Comparison of ENCODE assay signal across 13 mouse cellular contexts in genomic region chr3:87959371-87959770, GRCm38 (mm10). TPM values are rescaled to one million over a fixed set of nuclear protein-coding genes. Genes with fewer than 3 reads are reported as not detected.
DNase-seq lines count a peak whose midpoint lies in the region; ATAC-seq and TF ChIP-seq lines count a peak whose summit lies in the region.
"Had no signal": no experiment of that assay in that cellular context is flagged by ENCODE, and none has a peak within 500 bp of the region (broad histone marks: within the 10 kb centered on the region; RNA-seq: fewer than 3 reads in every experiment).

No protein-coding gene starts in this region.

- no peaks in the 10 kb centered on the region for H3K27me3 ChIP-seq in forebrain, embryonic 12.5 days
- no peaks in the 10 kb centered on the region for H3K27me3 ChIP-seq in forebrain, postnatal 0 days (ENCODE audit: insufficient read depth, low read length)
- H3K27me3 ChIP-seq in kidney, postnatal 0 days (ENCODE audit: insufficient read depth, low read length) = no peaks in the 10 kb centered on the region
- H3K27me3 ChIP-seq in neural tube, embryonic 13.5 days = no peaks in the 10 kb centered on the region
- H3K27me3 ChIP-seq: hindbrain, embryonic 15.5 days had no signal

- TF ChIP-seq POLR2A in embryonic fibroblast, embryonic 13.5 days (IDR thresholded peaks at IDR 0.05; ENCODE audit: low read depth, low read length) = no peak

- H3K4me1 ChIP-seq in forebrain, embryonic 12.5 days = peaks cover 31% of the 10 kb centered on the region
- H3K4me1 ChIP-seq in forebrain, postnatal 0 days (ENCODE audit: insufficient read depth) = peaks cover 7% of the 10 kb centered on the region; the same call in 1 of the 2 replicates
- H3K4me1 ChIP-seq in kidney, postnatal 0 days (replicated peaks; ENCODE audit: insufficient read depth, low read length) = no peaks in the 10 kb centered on the region; the same call in 1 of the 2 replicates
- H3K4me1 ChIP-seq in embryonic fibroblast, embryonic 13.5 days (ENCODE audit: control insufficient read depth, insufficient read depth, low read length) = peaks cover 11% of the 10 kb centered on the region; the same call in 1 of the 2 replicates
- peaks cover 29% of the 10 kb centered on the region for H3K4me1 ChIP-seq in neural tube, embryonic 13.5 days (replicated peaks)

- no peak overlapping the region for H3K4me3 ChIP-seq in forebrain, embryonic 12.5 days (replicated peaks)
- H3K4me3 ChIP-seq in forebrain, postnatal 0 days (ENCODE audit: low read depth, low read length) = no peak overlapping the region
- no peak overlapping the region for H3K4me3 ChIP-seq in kidney, postnatal 0 days (replicated peaks; ENCODE audit: low read depth, low read length)
- no peak overlapping the region for H3K4me3 ChIP-seq in embryonic fibroblast, embryonic 13.5 days (ENCODE audit: insufficient read depth, low read length)
- H3K4me3 ChIP-seq in neural tube, embryonic 13.5 days = no peak overlapping the region

- H3K27ac ChIP-seq in forebrain, embryonic 12.5 days = peak overlapping the region; percentile 97
- no peak overlapping the region for H3K27ac ChIP-seq in forebrain, postnatal 0 days (ENCODE audit: low read depth, low read length)
- H3K27ac ChIP-seq in kidney, postnatal 0 days = peak overlapping the region; percentile 68; the same call in 1 of the 2 replicates
- peak overlapping the region; percentile 84 for H3K27ac ChIP-seq in embryonic fibroblast, embryonic 13.5 days (ENCODE audit: insufficient read depth, low read length)
- H3K27ac ChIP-seq in neural tube, embryonic 13.5 days (replicated peaks) = peak overlapping the region; percentile 97

- intact Hi-C loops in heart, postnatal 25 days (cut with DNase I) = no loop called here

- WGBS in forebrain, embryonic 12.5 days = 71% methylated on average over 7 of the region's 7 CpGs
- WGBS in forebrain, postnatal 0 days = 75% methylated on average over 7 of the region's 7 CpGs
- WGBS in kidney, postnatal 0 days = 65% methylated on average over 7 of the region's 7 CpGs
- WGBS in neural tube, embryonic 13.5 days = 41% methylated on average over 7 of the region's 7 CpGs

- DNase-seq in forebrain, postnatal 0 days = no peak
- no peak for DNase-seq in kidney, postnatal 0 days (ENCODE audit: low spot score)
- DNase-seq in kidney, postnatal 25 days = no peak
- no peak for DNase-seq in cerebellum, postnatal 14 days
- no peak for DNase-seq in heart, postnatal 25 days (ENCODE audit: low spot score)
- DNase-seq: cerebellum, adult 2 months had no signal

- no peak for TF ChIP-seq CTCF in forebrain, postnatal 0 days (IDR thresholded peaks at IDR 0.05; ENCODE audit: low read depth)
- no peak for TF ChIP-seq CTCF in kidney, postnatal 0 days (IDR thresholded peaks at IDR 0.05; ENCODE audit: low read depth)
- no peak for TF ChIP-seq CTCF in embryonic fibroblast, embryonic 13.5 days (IDR thresholded peaks at IDR 0.05; ENCODE audit: borderline replicate concordance, insufficient read depth, low read length)

- no peak for ATAC-seq in forebrain, embryonic 12.5 days (ENCODE audit: low FRiP score)
- ATAC-seq in forebrain, postnatal 0 days = no peak
- no peak for ATAC-seq in kidney, postnatal 0 days (replicated peaks; ENCODE audit: low FRiP score, low read depth)
- no peak for ATAC-seq in neural tube, embryonic 13.5 days (ENCODE audit: low read depth)

- no peak overlapping the region for H3K4me2 ChIP-seq in forebrain, embryonic 12.5 days
- H3K4me2 ChIP-seq in forebrain, postnatal 0 days (ENCODE audit: low read depth) = no peak overlapping the region
- no peak overlapping the region for H3K4me2 ChIP-seq in kidney, postnatal 0 days (ENCODE audit: low read length)
- peak overlapping the region; percentile 78; the same call in 1 of the 2 replicates for H3K4me2 ChIP-seq in neural tube, embryonic 13.5 days

- no peaks in the 10 kb centered on the region for H3K9me3 ChIP-seq in forebrain, embryonic 12.5 days
- no peaks in the 10 kb centered on the region for H3K9me3 ChIP-seq in forebrain, postnatal 0 days (ENCODE audit: low read length)
- no peaks in the 10 kb centered on the region for H3K9me3 ChIP-seq in kidney, postnatal 0 days (replicated peaks; ENCODE audit: low read length)
- no peaks in the 10 kb centered on the region for H3K9me3 ChIP-seq in neural tube, embryonic 13.5 days
- H3K9me3 ChIP-seq: hindbrain, embryonic 15.5 days had no signal

- H3K9ac ChIP-seq in forebrain, embryonic 12.5 days = no peak overlapping the region
- no peak overlapping the region for H3K9ac ChIP-seq in forebrain, postnatal 0 days
- H3K9ac ChIP-seq in kidney, postnatal 0 days (ENCODE audit: low read depth, low read length) = no peak overlapping the region
- no peak overlapping the region for H3K9ac ChIP-seq in neural tube, embryonic 13.5 days
- H3K9ac ChIP-seq: hindbrain, embryonic 15.5 days had no signal

- H3K36me3 ChIP-seq in forebrain, embryonic 12.5 days (replicated peaks) = 0 out of 2 replicates have a peak, but pooled peaks cover 3% of the 10 kb centered on the region
- no peaks in the 10 kb centered on the region for H3K36me3 ChIP-seq in forebrain, postnatal 0 days (ENCODE audit: insufficient read depth)
- H3K36me3 ChIP-seq in kidney, postnatal 0 days (ENCODE audit: insufficient read depth, low read length) = no peaks in the 10 kb centered on the region
- no peaks in the 10 kb centered on the region for H3K36me3 ChIP-seq in neural tube, embryonic 13.5 days
- H3K36me3 ChIP-seq: hindbrain, embryonic 15.5 days had no signal

RNA-seq across cellular contexts. Expression of gene Crabp2, which starts 10.9 kb away (rescaled TPM):
- polyA plus RNA-seq in forebrain, embryonic 12.5 days (2016; fragmentation: Nextera tagmentation; extraction: Ambion mirVana) = 246 TPM in 2 replicates
- 16.8 and 17.4 TPM in 2 replicates for total RNA-seq in forebrain, postnatal 0 days (2014; rRNA removed)
- 24.7 and 28.1 TPM in 2 replicates for polyA plus RNA-seq in forebrain, postnatal 0 days (2015; fragmentation: Nextera tagmentation; extraction: Ambion mirVana)
- polyA plus RNA-seq in kidney, postnatal 0 days (2015; fragmentation: Nextera tagmentation; extraction: Ambion mirVana) = 20.1 and 20.9 TPM in 2 replicates
- 80.0 and 99.8 TPM in 2 replicates for polyA plus RNA-seq in embryonic fibroblast, embryonic 13.5 days (2011; ENCODE audit: insufficient read length, low read depth, missing spikeins)
- polyA plus RNA-seq in neural tube, embryonic 13.5 days (2015; fragmentation: Nextera tagmentation; extraction: Ambion mirVana) = 193 and 205 TPM in 2 replicates
- total RNA-seq in heart, postnatal 25 days (2021) = not detected
- total RNA-seq: heart, adult 8-10 months had no signal
- polyA plus RNA-seq: small intestine, adult 2 months had no signal

RNA-seq across cellular contexts. Expression of gene Nes, which starts 11.5 kb away (rescaled TPM):
- polyA plus RNA-seq in forebrain, embryonic 12.5 days (2016; fragmentation: Nextera tagmentation; extraction: Ambion mirVana) = 148 and 162 TPM in 2 replicates
- total RNA-seq in forebrain, postnatal 0 days (2014; rRNA removed) = 32.4 and 39.2 TPM in 2 replicates
- 14.5 and 17.9 TPM in 2 replicates for polyA plus RNA-seq in forebrain, postnatal 0 days (2015; fragmentation: Nextera tagmentation; extraction: Ambion mirVana)
- 24.6 and 28.9 TPM in 2 replicates for polyA plus RNA-seq in kidney, postnatal 0 days (2015; fragmentation: Nextera tagmentation; extraction: Ambion mirVana)
- 25.7 and 71.2 TPM in 2 replicates for polyA plus RNA-seq in embryonic fibroblast, embryonic 13.5 days (2011; ENCODE audit: insufficient read length, low read depth, missing spikeins)
- polyA plus RNA-seq in neural tube, embryonic 13.5 days (2015; fragmentation: Nextera tagmentation; extraction: Ambion mirVana) = 44.1 and 47.1 TPM in 2 replicates
- 10 to 100 TPM; 20.9 to 25.1 TPM for total RNA-seq in heart, postnatal 25 days (2021)
- total RNA-seq: megakaryocyte-erythroid progenitor cell, adult 5-6 weeks had no signal

RNA-seq across cellular contexts. Expression of gene Rrnad1, which starts 28.9 kb away (rescaled TPM):
- polyA plus RNA-seq in forebrain, embryonic 12.5 days (2016; fragmentation: Nextera tagmentation; extraction: Ambion mirVana) = 20.5 and 23.7 TPM in 2 replicates
- total RNA-seq in forebrain, postnatal 0 days (2014; rRNA removed) = 19.3 and 31.8 TPM in 2 replicates
- 10.9 and 15.6 TPM in 2 replicates for polyA plus RNA-seq in forebrain, postnatal 0 days (2015; fragmentation: Nextera tagmentation; extraction: Ambion mirVana)
- 12.1 and 12.3 TPM in 2 replicates for polyA plus RNA-seq in kidney, postnatal 0 days (2015; fragmentation: Nextera tagmentation; extraction: Ambion mirVana)
- polyA plus RNA-seq in embryonic fibroblast, embryonic 13.5 days (2011; ENCODE audit: insufficient read length, low read depth, missing spikeins) = 11.4 and 12.0 TPM in 2 replicates
- 20.1 and 22.2 TPM in 2 replicates for polyA plus RNA-seq in neural tube, embryonic 13.5 days (2015; fragmentation: Nextera tagmentation; extraction: Ambion mirVana)
- total RNA-seq in heart, postnatal 25 days (2021) = 1 to 10 TPM; 6.0 to 6.1 TPM

RNA-seq across cellular contexts. Expression of gene Isg20l2, which starts 29.3 kb away (rescaled TPM):
- polyA plus RNA-seq in forebrain, embryonic 12.5 days (2016; fragmentation: Nextera tagmentation; extraction: Ambion mirVana) = 80.5 and 88.2 TPM in 2 replicates
- 29.1 and 31.9 TPM in 2 replicates for total RNA-seq in forebrain, postnatal 0 days (2014; rRNA removed)
- 16.1 and 19.3 TPM in 2 replicates for polyA plus RNA-seq in forebrain, postnatal 0 days (2015; fragmentation: Nextera tagmentation; extraction: Ambion mirVana)
- polyA plus RNA-seq in kidney, postnatal 0 days (2015; fragmentation: Nextera tagmentation; extraction: Ambion mirVana) = 40.4 and 42.1 TPM in 2 replicates
- polyA plus RNA-seq in embryonic fibroblast, embryonic 13.5 days (2011; ENCODE audit: insufficient read length, low read depth, missing spikeins) = 41.6 and 54.7 TPM in 2 replicates
- 36.2 and 41.4 TPM in 2 replicates for polyA plus RNA-seq in neural tube, embryonic 13.5 days (2015; fragmentation: Nextera tagmentation; extraction: Ambion mirVana)
- 10 to 100 TPM; 12.1 to 12.4 TPM for total RNA-seq in heart, postnatal 25 days (2021)

RNA-seq across cellular contexts. Expression of gene Mrpl24, which starts 40.1 kb away (rescaled TPM):
- 75.8 and 86.1 TPM in 2 replicates for polyA plus RNA-seq in forebrain, embryonic 12.5 days (2016; fragmentation: Nextera tagmentation; extraction: Ambion mirVana)
- total RNA-seq in forebrain, postnatal 0 days (2014; rRNA removed) = 47.0 and 68.4 TPM in 2 replicates
- polyA plus RNA-seq in forebrain, postnatal 0 days (2015; fragmentation: Nextera tagmentation; extraction: Ambion mirVana) = 43.4 and 45.7 TPM in 2 replicates
- 87.2 and 88.1 TPM in 2 replicates for polyA plus RNA-seq in kidney, postnatal 0 days (2015; fragmentation: Nextera tagmentation; extraction: Ambion mirVana)
- polyA plus RNA-seq in embryonic fibroblast, embryonic 13.5 days (2011; ENCODE audit: insufficient read length, low read depth, missing spikeins) = 130 and 167 TPM in 2 replicates
- 69.5 and 73.0 TPM in 2 replicates for polyA plus RNA-seq in neural tube, embryonic 13.5 days (2015; fragmentation: Nextera tagmentation; extraction: Ambion mirVana)
- 10 to 100 TPM; 68.3 to 70.1 TPM for total RNA-seq in heart, postnatal 25 days (2021)
